ENCODE assay signal across 24 mouse cellular contexts in the genomic region with DNA sequence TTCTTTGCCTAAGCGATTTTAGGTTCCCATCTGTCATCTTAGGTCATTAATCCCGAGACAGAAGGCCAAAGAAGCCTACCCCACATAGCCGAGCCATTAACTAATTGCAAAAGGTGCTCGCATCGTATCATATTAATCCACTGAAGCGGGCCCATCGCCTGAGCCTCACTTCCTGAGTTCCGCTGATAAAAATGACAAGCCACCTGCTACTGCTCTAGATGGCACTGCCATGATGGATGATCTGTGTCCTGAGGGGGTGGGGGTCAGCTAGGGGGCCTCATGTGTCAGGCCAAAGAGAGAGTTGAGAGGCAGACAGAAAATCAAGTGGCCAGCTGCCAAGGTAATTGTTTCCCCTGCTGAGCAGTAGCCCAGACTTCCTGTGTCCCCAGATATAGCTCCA.
DNase-seq lines count a peak whose midpoint lies in the region; ATAC-seq lines count a peak whose summit lies in the region.
"Had no signal": no experiment of that assay in that cellular context is flagged by ENCODE, and none has a peak within 500 bp of the region (broad histone marks: within the 10 kb centered on the region; RNA-seq: fewer than 3 reads in every experiment).

No protein-coding gene starts in this region.

- no peaks in the 10 kb centered on the region for H3K4me1 ChIP-seq in kidney, embryonic 14.5 days (ENCODE audit: control insufficient read depth, insufficient read depth, low read length)
- H3K4me1 ChIP-seq: embryonic facial prominence, embryonic 12.5 days; forebrain, embryonic 12.5 days; heart, embryonic 10.5 days; heart, embryonic 13.5 days had no signal

- H3K4me2 ChIP-seq in kidney, embryonic 14.5 days (replicated peaks; ENCODE audit: low read depth, low read length) = no peak overlapping the region
- H3K4me2 ChIP-seq: embryonic facial prominence, embryonic 12.5 days; forebrain, embryonic 12.5 days; forebrain, embryonic 15.5 days; heart, embryonic 13.5 days; hindbrain, embryonic 14.5 days had no signal

- H3K9me3 ChIP-seq in kidney, embryonic 14.5 days (ENCODE audit: control insufficient read depth, low read length) = no peaks in the 10 kb centered on the region
- H3K9me3 ChIP-seq: embryonic facial prominence, embryonic 12.5 days; forebrain, embryonic 12.5 days; forebrain, embryonic 15.5 days; heart, embryonic 10.5 days; heart, embryonic 13.5 days had no signal

- no peak overlapping the region for H3K9ac ChIP-seq in kidney, embryonic 14.5 days (ENCODE audit: low read depth, low read length)
- H3K9ac ChIP-seq: embryonic facial prominence, embryonic 12.5 days; forebrain, embryonic 12.5 days; forebrain, embryonic 15.5 days; heart, embryonic 13.5 days; hindbrain, embryonic 14.5 days had no signal

- H3K4me3 ChIP-seq in kidney, embryonic 14.5 days (ENCODE audit: low read length) = no peak overlapping the region
- H3K4me3 ChIP-seq: embryonic facial prominence, embryonic 12.5 days; erythroblast, embryonic 14.5 days; forebrain, embryonic 12.5 days; forebrain, embryonic 15.5 days; heart, adult 2 months; heart, embryonic 10.5 days; heart, embryonic 13.5 days had no signal

- no peak overlapping the region for H3K27ac ChIP-seq in kidney, embryonic 14.5 days (ENCODE audit: low read depth, low read length)
- H3K27ac ChIP-seq: embryonic facial prominence, embryonic 12.5 days; forebrain, embryonic 12.5 days; forebrain, embryonic 15.5 days; heart, adult 2 months; heart, embryonic 10.5 days; heart, embryonic 13.5 days; hindbrain, embryonic 14.5 days; hindbrain, postnatal 0 days had no signal

- no peaks in the 10 kb centered on the region for H3K27me3 ChIP-seq in kidney, embryonic 14.5 days (ENCODE audit: control insufficient read depth, insufficient read depth, low read length)
- H3K27me3 ChIP-seq: forebrain, embryonic 15.5 days had no signal

- 43% methylated on average over 8 of the region's 8 CpGs for WGBS in kidney, embryonic 14.5 days

- H3K36me3 ChIP-seq in kidney, embryonic 14.5 days (ENCODE audit: control insufficient read depth, insufficient read depth, low read length) = no peaks in the 10 kb centered on the region
- H3K36me3 ChIP-seq: embryonic facial prominence, embryonic 12.5 days; forebrain, embryonic 12.5 days; forebrain, embryonic 15.5 days; heart, embryonic 10.5 days; heart, embryonic 13.5 days had no signal

- peak; percentile 62 for ATAC-seq in kidney, embryonic 14.5 days (ENCODE audit: low FRiP score, low TSS enrichment)
- ATAC-seq: activated CD4-positive, CD25-positive, alpha-beta regulatory T cell, adult 4 months; forebrain, embryonic 15.5 days; hindbrain, postnatal 0 days had no signal

- DNase-seq in cerebellum, postnatal 10 days = peak; percentile 36 to 45
- DNase-seq in cerebellum, adult 9-10 months = no peak
- no peak for DNase-seq in kidney, postnatal 25 days
- peak; percentile 28 for DNase-seq in kidney, postnatal 10 days
- DNase-seq in kidney, adult 18-20 months = no peak
- peak; percentile 6 for DNase-seq in lung, postnatal 10 days
- DNase-seq in lung, postnatal 14 days = no peak
- DNase-seq: adrenal gland, adult 8-10 months; adrenal gland, postnatal 25 days; gastrocnemius, postnatal 10 days; gastrocnemius, postnatal 36 days; heart, adult 2 months; heart, postnatal 14 days; heart, postnatal 4 days had no signal

Comparison
In these comparisons a context has a peak if more than half of its experiments do, and no peak if none do; other contexts are left out.
1. DNase-seq: peak in cerebellum, postnatal 10 days (2 of 2), kidney, postnatal 10 days (single experiment) and lung, postnatal 10 days (single experiment); none in cerebellum, adult 9-10 months (single experiment), kidney, postnatal 25 days (0 of 2), kidney, adult 18-20 months (single experiment) and lung, postnatal 14 days (single experiment).